Mouse (Mus musculus) midbrain, embryonic 15.5 days (tissue): Measurements from ENCODE around the gene Hist2h2ab. TPM values are rescaled to one million over a fixed set of nuclear protein-coding genes. Genes with fewer than 3 reads are reported as not detected.
"Not testable (repeated sequence)": the region's sequence is repeated elsewhere in the genome, so short reads cannot be mapped to it uniquely, and the experiment has no call there.

ENCODE experiments used
- ATAC-seq: fragments of 200-750 bp; cut with Nextera tagmentation; replicated peaks from 2 replicates; pipeline ENCODE4 v1.8.0; 2017; ENCODE audit warnings: moderate TSS enrichment
- H3K27ac ChIP-seq: fragments of 300-500 bp; sonication (generic); 2 replicates; pipeline ENCODE4 v1.5.1; 2015; ENCODE audit warnings: mild to moderate bottlenecking, inconsistent platforms
- H3K27me3 ChIP-seq: fragments of 300-500 bp; sonication (generic); replicated peaks from 2 replicates; pipeline ENCODE4 v1.6.1; 2015; ENCODE audit warnings: inconsistent platforms
- H3K36me3 ChIP-seq: fragments of 300-500 bp; sonication (generic); replicated peaks from 2 replicates; pipeline ENCODE4 v1.6.1; 2015; ENCODE audit warnings: inconsistent platforms
- H3K4me1 ChIP-seq: fragments of 300-500 bp; sonication (generic); 2 replicates; pipeline ENCODE4 v1.6.1; 2015; ENCODE audit warnings: inconsistent platforms
- H3K4me2 ChIP-seq: fragments of 300-500 bp; sonication (generic); 2 replicates; pipeline ENCODE4 v1.6.1; 2015; ENCODE audit warnings: inconsistent platforms, mild to moderate bottlenecking, moderate library complexity
- H3K4me3 ChIP-seq: fragments of 300-500 bp; sonication (generic); 2 replicates; pipeline ENCODE4 v1.5.1; 2015; ENCODE audit warnings: mild to moderate bottlenecking, inconsistent platforms
- H3K9ac ChIP-seq: fragments of 300-500 bp; sonication (generic); 2 replicates; pipeline ENCODE4 v1.6.1; 2015; ENCODE audit warnings: mild to moderate bottlenecking, inconsistent platforms
- H3K9me3 ChIP-seq: fragments of 300-500 bp; sonication (generic); 2 replicates; pipeline ENCODE4 v1.6.1; 2016; ENCODE audit warnings: inconsistent platforms
- WGBS: fragments of 180-500 bp; shearing (Covaris S2); methylation state at CpG from one replicate; pipeline ENCODE4 v1.1.7; 2015; ENCODE audit warnings: mixed read lengths; 5-methylcytosine and 5-hydroxymethylcytosine counted together
- polyA plus RNA-seq: library from polyadenylated mRNA; unstranded; fragments of >200 nt; fragmentation: Nextera tagmentation; extraction: Ambion mirVana; gene quantifications from 2 replicates; pipeline ENCODE4 v1.2.1, GENCODE M21; 2015

The Hist2h2ab gene
- polyA plus RNA-seq, 1 experiment from 2014 or later: 0.92 TPM

- H3K4me3 ChIP-seq: no peak overlapping the region
- no peak overlapping the region for H3K9ac ChIP-seq
- no peaks in the 10 kb centered on the region for H3K27me3 ChIP-seq
- no peaks in the 10 kb centered on the region for H3K4me1 ChIP-seq
- H3K4me2 ChIP-seq: no peak overlapping the region
- no peaks in the 10 kb centered on the region for H3K9me3 ChIP-seq
- no peak overlapping the region for H3K27ac ChIP-seq
- no peak for ATAC-seq
- H3K36me3 ChIP-seq: no peaks in the 10 kb centered on the region
- WGBS: 83% methylated on average over 2 of the region's 2 CpGs
These were observed 10.7 kb downstream of the Hist2h2ab start for GRCm38 (mm10) chr3:96230404-96230803.

- Histone ChIP-seq H3K9me3 (no peaks in the 10 kb centered on the region), H3K27me3 (no peaks in the 10 kb centered on the region), H3K4me1 (no peaks in the 10 kb centered on the region), H3K9ac (no peak overlapping the region), H3K27ac (no peak overlapping the region), H3K36me3 (no peaks in the 10 kb centered on the region), H3K4me3 (no peak overlapping the region), H3K4me2 (no peak overlapping the region)
- 72% methylated on average over 4 of the region's 4 CpGs for WGBS
- ATAC-seq: no peak
These were observed 11.5 kb downstream of the Hist2h2ab start for GRCm38 (mm10) chr3:96230910-96231757.

- Histone ChIP-seq H3K27me3 (no peaks in the 10 kb centered on the region), H3K4me1 (no peaks in the 10 kb centered on the region), H3K9me3 (no peaks in the 10 kb centered on the region), H3K4me3 (no peak overlapping the region), H3K36me3 (no peaks in the 10 kb centered on the region), H3K27ac (no peak overlapping the region), H3K9ac (no peak overlapping the region), H3K4me2 (no peak overlapping the region)
- WGBS: 59% methylated on average over 2 of the region's 2 CpGs
- no peak for ATAC-seq
These were observed 12.1 kb downstream of the Hist2h2ab start for GRCm38 (mm10) chr3:96231758-96232120.

GRCm38 (mm10) chr3:96234914-96235313 is 15.2 kb downstream of the Hist2h2ab start:
- WGBS: 88% methylated on average over 2 of the region's 2 CpGs
- Histone ChIP-seq H3K4me3 (no peak overlapping the region), H3K27me3 (no peaks in the 10 kb centered on the region), H3K4me1 (peaks cover 13% of the 10 kb centered on the region), H3K36me3 (no peaks in the 10 kb centered on the region), H3K27ac (no peak overlapping the region), H3K9ac (no peak overlapping the region), H3K9me3 (no peaks in the 10 kb centered on the region), H3K4me2 (no peak overlapping the region)
- no peak for ATAC-seq

DNA sequence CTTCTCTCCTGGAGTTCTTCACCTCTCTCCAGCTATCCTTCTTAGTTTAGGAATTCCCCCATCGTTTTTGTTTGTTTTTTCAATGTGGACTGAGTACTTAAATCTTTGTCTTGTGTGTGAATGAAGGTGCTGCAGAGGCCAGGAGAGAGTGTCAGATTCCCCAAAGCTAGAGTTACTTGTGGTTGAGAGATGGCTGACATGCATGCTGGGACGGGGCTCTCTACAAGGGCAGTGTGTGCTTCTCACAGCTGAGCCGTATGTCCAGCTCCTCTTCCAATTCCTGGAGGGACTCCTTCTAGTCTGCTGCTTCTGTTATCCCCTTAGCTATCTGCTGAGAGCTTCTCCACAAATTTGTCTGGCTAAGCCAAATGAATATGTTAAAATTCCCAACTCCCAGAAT is 16.2 kb downstream of the Hist2h2ab start:
- H3K9me3 ChIP-seq: no peaks in the 10 kb centered on the region
- 76% methylated on average over 3 of the region's 3 CpGs for WGBS
- H3K4me3 ChIP-seq: no peak overlapping the region
- no peak overlapping the region for H3K27ac ChIP-seq
- no peaks in the 10 kb centered on the region for H3K27me3 ChIP-seq
- H3K4me1 ChIP-seq: peaks cover 15% of the 10 kb centered on the region
- no peaks in the 10 kb centered on the region for H3K36me3 ChIP-seq
- no peak overlapping the region for H3K4me2 ChIP-seq
- H3K9ac ChIP-seq: no peak overlapping the region
- no peak for ATAC-seq

DNA sequence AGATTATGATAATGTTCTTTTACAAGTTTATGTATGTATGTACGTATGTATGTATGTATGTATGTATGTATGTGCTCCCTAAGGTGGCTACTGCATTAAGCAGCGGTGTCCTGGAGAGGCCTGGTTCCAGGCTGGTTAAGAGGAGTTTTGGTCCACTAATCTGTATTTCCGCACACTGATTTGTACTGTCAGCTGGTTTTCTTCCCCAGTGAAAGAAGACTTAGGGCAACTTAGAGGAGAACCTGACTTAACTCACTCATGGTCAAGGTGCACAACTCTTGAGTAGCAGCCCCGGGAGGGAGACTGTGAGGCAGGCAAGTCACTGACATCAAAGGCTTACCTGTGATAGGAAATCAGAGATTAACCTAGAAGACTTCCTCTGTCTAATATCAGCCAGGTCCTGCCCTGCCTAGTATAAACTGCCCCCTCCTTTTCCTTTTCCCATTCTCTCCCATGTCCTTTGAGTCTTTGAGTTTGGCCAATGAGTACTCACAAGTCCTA is 17.2 kb downstream of the Hist2h2ab start:
- no peak for ATAC-seq
- no peak overlapping the region for H3K27ac ChIP-seq
- H3K4me2 ChIP-seq: peak overlapping the region; percentile 42
- peaks cover 18% of the 10 kb centered on the region for H3K4me1 ChIP-seq
- H3K4me3 ChIP-seq: no peak overlapping the region
- no peaks in the 10 kb centered on the region for H3K9me3 ChIP-seq
- no peaks in the 10 kb centered on the region for H3K36me3 ChIP-seq
- H3K9ac ChIP-seq: 0 out of 2 replicates have a peak overlapping the region, but pooled peaks have one; percentile 13
- H3K27me3 ChIP-seq: no peaks in the 10 kb centered on the region
- 82% methylated on average over 4 of the region's 4 CpGs for WGBS

DNA sequence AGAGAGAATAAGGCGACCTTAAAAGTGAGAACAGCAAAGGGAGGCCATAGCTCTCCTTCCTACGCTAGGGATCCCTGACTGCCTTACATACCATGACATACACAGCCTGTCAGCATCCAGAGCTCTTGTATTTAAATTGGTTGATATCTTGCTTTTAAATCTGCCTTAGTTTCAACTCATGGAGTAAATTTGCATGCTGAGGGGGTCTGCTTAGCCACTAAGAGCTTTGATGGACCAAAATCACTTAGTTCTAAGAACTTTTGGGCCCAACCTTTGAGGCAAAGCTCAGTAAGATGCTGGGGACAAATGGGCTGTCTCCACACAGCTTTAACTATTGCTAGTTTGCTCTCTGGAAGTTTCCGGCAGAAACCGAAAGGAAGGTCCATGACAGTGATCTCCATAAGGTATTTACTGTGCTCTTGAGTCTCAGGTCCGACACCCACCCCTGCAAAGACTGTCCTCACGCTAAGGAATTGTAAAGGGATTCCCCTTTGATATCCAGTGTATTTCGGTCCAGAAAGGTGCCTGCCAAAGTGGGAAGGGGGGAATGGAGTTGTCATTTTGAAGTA is 17.8 kb downstream of the Hist2h2ab start:
- H3K4me2 ChIP-seq: peak overlapping the region; percentile 42
- no peaks in the 10 kb centered on the region for H3K36me3 ChIP-seq
- no peak for ATAC-seq
- H3K27me3 ChIP-seq: no peaks in the 10 kb centered on the region
- H3K9ac ChIP-seq: peak overlapping the region; percentile 13; the same call in 1 of the 2 replicates
- no peak overlapping the region for H3K27ac ChIP-seq
- H3K4me1 ChIP-seq: peaks cover 18% of the 10 kb centered on the region
- no peaks in the 10 kb centered on the region for H3K9me3 ChIP-seq
- H3K4me3 ChIP-seq: peak overlapping the region; percentile 23
- WGBS: 24% methylated on average over 7 of the region's 7 CpGs

- peak overlapping the region; percentile 27; the same call in 1 of the 2 replicates for H3K9ac ChIP-seq
- H3K9me3 ChIP-seq: no peaks in the 10 kb centered on the region
- peak overlapping the region; percentile 23 for H3K4me3 ChIP-seq
- no peak for ATAC-seq
- no peaks in the 10 kb centered on the region for H3K27me3 ChIP-seq
- no peak overlapping the region for H3K27ac ChIP-seq
- no peaks in the 10 kb centered on the region for H3K36me3 ChIP-seq
- WGBS: 2% methylated on average over 12 of the region's 12 CpGs
- H3K4me2 ChIP-seq: peak overlapping the region; percentile 42
- peaks cover 18% of the 10 kb centered on the region for H3K4me1 ChIP-seq
These were observed 18.3 kb downstream of the Hist2h2ab start for GRCm38 (mm10) chr3:96237904-96238511.

DNA sequence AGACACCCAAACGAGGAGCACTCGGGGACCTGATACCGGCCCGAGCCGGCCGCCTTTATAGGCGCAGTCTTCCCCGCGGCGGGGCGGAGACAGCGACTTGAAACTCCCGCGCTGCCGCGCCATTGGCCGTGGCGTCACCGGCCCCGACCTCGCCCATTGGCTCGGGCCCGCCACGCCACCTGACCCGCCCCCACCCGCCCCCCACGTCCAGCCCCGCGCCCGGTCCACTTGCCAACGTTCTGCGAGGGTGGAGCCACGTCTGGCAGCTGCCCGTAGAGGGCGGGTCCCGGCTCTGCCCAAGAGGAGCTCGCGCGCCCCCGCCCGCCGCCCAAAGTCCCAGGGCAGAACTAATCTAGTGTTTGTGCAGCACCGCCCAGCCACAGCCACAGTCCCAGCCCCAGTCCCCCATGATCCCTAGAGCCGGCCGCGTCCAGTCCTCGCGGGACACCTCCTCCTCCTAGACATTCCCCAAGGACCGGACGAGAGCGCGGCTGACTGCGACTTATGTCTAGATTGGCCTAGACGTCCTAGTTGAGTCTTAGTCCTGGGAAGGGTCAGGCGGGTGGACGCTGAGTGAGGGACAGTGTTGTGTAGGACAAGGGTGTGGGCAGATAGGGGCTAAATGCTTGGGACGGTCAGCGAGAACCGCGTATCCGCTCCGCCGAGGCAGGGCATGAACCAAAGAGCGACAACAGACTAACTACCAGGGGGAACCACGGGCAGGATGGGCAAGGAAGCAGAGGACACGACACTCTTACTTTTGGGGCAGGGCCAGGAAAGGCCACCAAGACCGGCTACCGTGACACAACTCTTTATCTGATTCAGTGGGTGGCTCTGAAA is 19.5 kb downstream of the Hist2h2ab start, which contains the start of gene Hist2h3c2:
Gene Hist2h3c2, minus strand, starts transcription at position 174 of the 840 bp plus-strand sequence.
- WGBS: under 1% methylated on average over 23 of the region's 68 CpGs
- peak within 1 kb of the TSS; percentile 27; the same call in 1 of the 2 replicates for H3K9ac ChIP-seq
- H3K4me2 ChIP-seq: peak within 1 kb of the TSS; percentile 45
- peak within 1 kb of the TSS; percentile 67; the same call in 1 of the 2 replicates for H3K27ac ChIP-seq
- H3K36me3 ChIP-seq, H3K27me3 ChIP-seq, H3K9me3 ChIP-seq: not testable (repeated sequence)
- peak within 1 kb of the TSS; percentile 37 for H3K4me3 ChIP-seq
- H3K4me1 ChIP-seq: peaks cover 21% of the 10 kb centered on the region
- peak; percentile 89 for ATAC-seq

DNA sequence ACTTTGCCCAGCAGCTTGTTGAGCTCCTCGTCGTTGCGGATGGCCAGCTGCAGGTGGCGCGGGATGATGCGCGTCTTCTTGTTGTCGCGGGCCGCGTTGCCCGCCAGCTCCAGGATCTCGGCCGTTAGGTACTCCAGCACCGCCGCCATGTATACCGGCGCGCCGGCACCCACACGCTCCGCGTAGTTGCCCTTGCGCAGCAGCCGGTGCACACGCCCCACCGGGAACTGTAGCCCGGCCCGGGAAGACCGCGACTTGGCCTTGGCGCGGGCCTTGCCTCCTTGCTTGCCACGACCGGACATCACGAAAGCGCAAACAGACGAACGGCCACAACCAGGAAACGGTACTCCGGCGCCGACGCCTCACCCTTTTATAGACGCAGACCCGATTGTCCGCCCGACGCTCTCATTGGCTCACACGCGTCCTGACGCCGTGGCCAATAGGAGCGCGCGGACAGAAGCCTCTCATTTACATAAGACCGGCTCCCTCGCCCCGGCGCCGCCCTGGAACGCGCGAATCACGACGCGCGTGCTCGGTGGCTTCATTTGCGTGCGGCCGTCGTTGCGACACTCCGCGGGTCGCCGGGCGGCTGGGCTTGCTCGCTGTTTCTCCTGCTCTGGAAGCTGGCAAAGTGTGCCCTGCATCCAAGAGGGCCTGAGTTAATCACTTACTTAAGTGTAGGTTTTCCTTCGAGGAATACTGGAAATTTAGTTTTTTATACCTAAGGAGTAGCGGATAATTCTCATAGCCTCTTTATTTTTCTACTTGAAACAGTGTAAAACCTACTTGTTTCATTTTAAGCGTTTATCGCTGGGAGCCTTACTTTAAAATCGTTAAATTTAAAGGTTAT is 20.5 kb downstream of the Hist2h2ab start, which contains the start of gene Hist2h2aa2:
Gene Hist2h2aa2, minus strand, starts transcription at position 328 of the 850 bp plus-strand sequence.
- H3K4me1 ChIP-seq: peaks cover 28% of the 10 kb centered on the region

DNA sequence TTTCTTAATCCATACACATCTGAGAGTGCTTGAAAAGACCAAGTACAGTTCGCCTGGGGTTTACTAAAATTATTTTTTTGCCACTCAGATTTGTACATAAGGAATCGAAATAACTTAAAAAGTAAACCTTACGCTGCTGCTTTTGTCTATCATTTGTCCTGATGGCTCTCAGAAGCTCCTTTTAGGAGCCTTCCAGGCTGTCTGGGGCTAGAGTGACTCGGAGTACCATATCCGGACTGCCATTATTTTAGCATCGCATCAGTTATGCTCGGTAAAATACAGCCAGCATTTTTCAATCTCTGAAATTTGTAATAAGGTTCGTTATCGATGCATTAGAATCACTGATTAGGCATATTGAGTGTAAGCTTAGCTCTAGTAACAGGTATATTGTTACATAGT is 21.1 kb downstream of the Hist2h2ab start:
- Histone ChIP-seq H3K9ac (peak overlapping the region; percentile 27; the same call in 1 of the 2 replicates), H3K4me2 (peak overlapping the region; percentile 51), H3K27ac (peak overlapping the region; percentile 87), H3K4me3 (peak overlapping the region; percentile 32), H3K27me3 (no peaks in the 10 kb centered on the region), H3K9me3 (no peaks in the 10 kb centered on the region), H3K36me3 (no peaks in the 10 kb centered on the region), H3K4me1 (peaks cover 28% of the 10 kb centered on the region)
- 74% methylated on average over 9 of the region's 9 CpGs for WGBS
- ATAC-seq: no peak

More for the DNA sequence above, 20.5 kb downstream of the Hist2h2ab start, which contains the start of gene Hist2h2aa2:
- peak within 1 kb of the TSS; percentile 37 for H3K4me3 ChIP-seq
- not testable (repeated sequence) for H3K9me3 ChIP-seq, H3K27me3 ChIP-seq, H3K36me3 ChIP-seq
- H3K9ac ChIP-seq: peak within 1 kb of the TSS; percentile 27
- H3K4me2 ChIP-seq: peak within 1 kb of the TSS; percentile 51
- ATAC-seq: peak; percentile 89
- WGBS: 4% methylated on average over 24 of the region's 85 CpGs
- H3K27ac ChIP-seq: peak within 1 kb of the TSS; percentile 87
